ENCODE assay signal across 7 mouse cellular contexts in genomic region chr4:140944961-140945442, GRCm38 (mm10). TPM values are rescaled to one million over a fixed set of nuclear protein-coding genes. Genes with fewer than 3 reads are reported as not detected.
DNase-seq lines count a peak whose midpoint lies in the region; ATAC-seq and TF ChIP-seq lines count a peak whose summit lies in the region.

No protein-coding gene starts in this region.

- TF ChIP-seq EP300 in lung, postnatal 0 days (IDR thresholded peaks at IDR 0.05): no peak

- TF ChIP-seq POLR2A in myocyte (IDR thresholded peaks at IDR 0.05; ENCODE audit: insufficient read length, low read depth): no peak
- TF ChIP-seq POLR2A in cerebellum, adult 2 months (IDR thresholded peaks at IDR 0.05; ENCODE audit: borderline replicate concordance, insufficient read depth, low read length): no peak

- no peaks in the 10 kb centered on the region for H3K79me2 ChIP-seq in myocyte (ENCODE audit: control insufficient read depth, insufficient read depth)

- no peaks in the 10 kb centered on the region for H3K27me3 ChIP-seq in lung, embryonic 15.5 days
- no peaks in the 10 kb centered on the region for H3K27me3 ChIP-seq in lung, postnatal 0 days (replicated peaks; ENCODE audit: insufficient read depth, low read length)
- no peaks in the 10 kb centered on the region for H3K27me3 ChIP-seq in myocyte (ENCODE audit: control insufficient read depth, insufficient read depth, insufficient read length)
- no peaks in the 10 kb centered on the region for H3K27me3 ChIP-seq in cerebellum, adult 2 months (ENCODE audit: control insufficient read depth, insufficient read depth, low read length)

- no peak overlapping the region for H3ac ChIP-seq in myocyte (ENCODE audit: control insufficient read depth, insufficient read length)

- no peaks in the 10 kb centered on the region for H3K36me3 ChIP-seq in lung, embryonic 15.5 days
- H3K36me3 ChIP-seq in lung, postnatal 0 days (ENCODE audit: insufficient read depth, low read length): no peaks in the 10 kb centered on the region
- H3K36me3 ChIP-seq in myocyte (ENCODE audit: control insufficient read depth, insufficient read depth): no peaks in the 10 kb centered on the region

- peaks cover 19% of the 10 kb centered on the region for H3K4me1 ChIP-seq in lung, embryonic 15.5 days
- no peaks in the 10 kb centered on the region for H3K4me1 ChIP-seq in lung, postnatal 0 days (ENCODE audit: insufficient read depth, low read depth, low read length)
- peaks cover 9% of the 10 kb centered on the region for H3K4me1 ChIP-seq in cerebellum, adult 2 months (ENCODE audit: control insufficient read depth, insufficient read depth, low read length)

- no peak for DNase-seq in lung, postnatal 0 days (ENCODE audit: low spot score)
- peak; percentile 43 for DNase-seq in brain, adult 2 months (ENCODE audit: low read depth, low spot score)
- peak; percentile 82 for DNase-seq in thymus, postnatal 4 days
- no peak for DNase-seq in cerebellum, adult 2 months
- no peak for DNase-seq in adipocyte (ENCODE audit: low spot score)

- TF ChIP-seq CTCF in lung, postnatal 0 days (IDR thresholded peaks at IDR 0.05): no peak
- TF ChIP-seq CTCF in cerebellum, adult 2 months (IDR thresholded peaks at IDR 0.05; ENCODE audit: borderline replicate concordance, insufficient read depth, low read depth, low read length): no peak

- no peak overlapping the region for H3K27ac ChIP-seq in lung, embryonic 15.5 days
- no peak overlapping the region for H3K27ac ChIP-seq in lung, postnatal 0 days (ENCODE audit: low read length)
- H3K27ac ChIP-seq in cerebellum, adult 2 months (ENCODE audit: insufficient read depth, low read length): no peak overlapping the region

- no peaks in the 10 kb centered on the region for H3K9me3 ChIP-seq in lung, embryonic 15.5 days
- no peaks in the 10 kb centered on the region for H3K9me3 ChIP-seq in lung, postnatal 0 days (ENCODE audit: low read length)

- no peak overlapping the region for H3K4me2 ChIP-seq in lung, embryonic 15.5 days
- H3K4me2 ChIP-seq in lung, postnatal 0 days (replicated peaks; ENCODE audit: low read depth, low read length): no peak overlapping the region
- H3K4me2 ChIP-seq in myocyte (ENCODE audit: low read depth): peak overlapping the region; percentile 26

- H3K9ac ChIP-seq in lung, embryonic 15.5 days: no peak overlapping the region
- H3K9ac ChIP-seq in lung, postnatal 0 days (replicated peaks; ENCODE audit: low read depth): no peak overlapping the region

- no peak overlapping the region for H3K4me3 ChIP-seq in lung, embryonic 15.5 days
- H3K4me3 ChIP-seq in lung, postnatal 0 days (ENCODE audit: low read depth, low read length): no peak overlapping the region
- H3K4me3 ChIP-seq in myocyte: no peak overlapping the region
- H3K4me3 ChIP-seq in cerebellum, adult 2 months (replicated peaks; ENCODE audit: insufficient read depth, low read depth, low read length): no peak overlapping the region

- WGBS in lung, embryonic 15.5 days: 69% methylated on average over 5 of the region's 5 CpGs
- WGBS in lung, postnatal 0 days: 71% methylated on average over 5 of the region's 5 CpGs
- 55% methylated on average over 5 of the region's 5 CpGs for WGBS in cerebellum, adult 2 months

- ATAC-seq in lung, embryonic 15.5 days (ENCODE audit: borderline replicate concordance, extremely low read depth, low FRiP score, low TSS enrichment): 0 out of 2 replicates have a peak, but pooled peaks have one; percentile 23
- no peak for ATAC-seq in lung, postnatal 0 days

TF ChIP-seq in myocyte, 11 proteins besides CTCF, POLR2A, EP300 and RAD21:
- TF ChIP-seq MYOD1 (IDR thresholded peaks at IDR 0.05; ENCODE audit: control insufficient read depth in 1 of 3, insufficient read length in 2 of 3, low read depth in 2 of 3): peak in 1 of 3 experiments; percentile 8
- no peak for TF ChIP-seq POLR2AphosphoS2 (IDR thresholded peaks at IDR 0.05; ENCODE audit: insufficient read length, low read depth)
- TF ChIP-seq REST (IDR thresholded peaks at IDR 0.05; ENCODE audit: insufficient read depth, insufficient read length): no peak
- TF ChIP-seq TCF3 (IDR thresholded peaks at IDR 0.05; ENCODE audit: insufficient read length, low read depth): peak; percentile 26
- no peak for TF ChIP-seq SRF (IDR thresholded peaks at IDR 0.05; ENCODE audit: control insufficient read depth, insufficient read length, low read depth)

RNA-seq across cellular contexts. Expression of gene Sdhb, which starts 16.0 kb away (rescaled TPM):
- 370 and 381 TPM in 2 replicates for polyA plus RNA-seq in lung, embryonic 15.5 days (2015; fragmentation: Nextera tagmentation; extraction: Ambion mirVana)
- 251 and 275 TPM in 2 replicates for polyA plus RNA-seq in lung, postnatal 0 days (2015; fragmentation: Nextera tagmentation; extraction: Ambion mirVana)
- 421 TPM for polyA plus RNA-seq in myocyte (2012; fragmentation: generic; extraction: Trizol)
- polyA plus RNA-seq in cerebellum, adult 2 months (2012; rRNA removed): 320 and 325 TPM in 2 replicates

RNA-seq across cellular contexts. Expression of gene Padi2, which starts 38.9 kb away (rescaled TPM):
- 1.8 and 2.6 TPM in 2 replicates for polyA plus RNA-seq in lung, embryonic 15.5 days (2015; fragmentation: Nextera tagmentation; extraction: Ambion mirVana)
- polyA plus RNA-seq in lung, postnatal 0 days (2015; fragmentation: Nextera tagmentation; extraction: Ambion mirVana): 0.63 and 0.94 TPM in 2 replicates
- polyA plus RNA-seq in myocyte (2012; fragmentation: generic; extraction: Trizol): 20.7 TPM
- polyA plus RNA-seq in cerebellum, adult 2 months (2012; rRNA removed): 22.2 and 25.2 TPM in 2 replicates

RNA-seq across cellular contexts. Expression of gene Atp13a2, which starts 41.7 kb away (rescaled TPM):
- 35.0 and 36.0 TPM in 2 replicates for polyA plus RNA-seq in lung, embryonic 15.5 days (2015; fragmentation: Nextera tagmentation; extraction: Ambion mirVana)
- polyA plus RNA-seq in lung, postnatal 0 days (2015; fragmentation: Nextera tagmentation; extraction: Ambion mirVana): 34.2 and 34.4 TPM in 2 replicates
- polyA plus RNA-seq in myocyte (2012; fragmentation: generic; extraction: Trizol): 22.0 TPM
- polyA plus RNA-seq in cerebellum, adult 2 months (2012; rRNA removed): 194 and 198 TPM in 2 replicates

Comparison
In these comparisons a context has a peak if more than half of its experiments do, and no peak if none do; other contexts are left out.
1. DNase-seq: peak in brain, adult 2 months (single experiment) and thymus, postnatal 4 days (single experiment); none in lung, postnatal 0 days (single experiment), cerebellum, adult 2 months (0 of 2) and adipocyte (single experiment).